Mouse (Mus musculus) stomach, embryonic 16.5 days (tissue): Measurements from ENCODE around the gene Katnb1. TPM values are rescaled to one million over a fixed set of nuclear protein-coding genes. Genes with fewer than 3 reads are reported as not detected.

ENCODE experiments used
- ATAC-seq: fragments of 200-750 bp; cut with Nextera tagmentation; 2 replicates; pipeline ENCODE4 v1.8.0; 2017; ENCODE audit warnings: moderate number of reproducible peaks, moderate TSS enrichment; ENCODE audit not compliant: insufficient read depth, low FRiP score
- H3K27ac ChIP-seq: fragments of 300-500 bp; sonication (generic); 2 replicates; pipeline ENCODE4 v1.5.1; 2014; ENCODE audit warnings: low read length
- H3K27me3 ChIP-seq: fragments of 300-500 bp; sonication (generic); 2 replicates; pipeline ENCODE4 v1.6.1; 2014; ENCODE audit warnings: low read length, control low read depth, mixed read lengths; ENCODE audit not compliant: control insufficient read depth, insufficient read depth
- H3K36me3 ChIP-seq: fragments of 300-500 bp; sonication (generic); 2 replicates; pipeline ENCODE4 v1.6.1; 2014; ENCODE audit warnings: low read length; ENCODE audit not compliant: control insufficient read depth, insufficient read depth
- H3K4me1 ChIP-seq: fragments of 300-500 bp; sonication (generic); 2 replicates; pipeline ENCODE4 v1.6.1; 2014; ENCODE audit warnings: low read length, control low read depth, mixed read lengths; ENCODE audit not compliant: control insufficient read depth, insufficient read depth
- H3K4me2 ChIP-seq: fragments of 300-500 bp; sonication (generic); 2 replicates; pipeline ENCODE4 v1.6.1; 2014; ENCODE audit warnings: low read depth, low read length, mixed read lengths
- H3K4me3 ChIP-seq: fragments of 300-500 bp; sonication (generic); replicated peaks from 2 replicates; pipeline ENCODE4 v1.5.1; 2014; ENCODE audit warnings: mild to moderate bottlenecking, low read length
- H3K9ac ChIP-seq: fragments of 300-500 bp; sonication (generic); 2 replicates; pipeline ENCODE4 v1.6.1; 2014; ENCODE audit warnings: low read length
- H3K9me3 ChIP-seq: fragments of 300-500 bp; sonication (generic); replicated peaks from 2 replicates; pipeline ENCODE4 v1.6.1; 2016; ENCODE audit warnings: low read length, control low read depth; ENCODE audit not compliant: control insufficient read depth
- WGBS: fragments of 180-500 bp; shearing (Covaris S2); extraction: QIAGEN DNeasy Blood & Tissue Kit; methylation state at CpG from one replicate; pipeline ENCODE4 v1.1.7; 2014; 5-methylcytosine and 5-hydroxymethylcytosine counted together
- polyA plus RNA-seq: library from polyadenylated mRNA; unstranded; fragments of >200 nt; fragmentation: Nextera tagmentation; extraction: Ambion mirVana; gene quantifications from 2 replicates; pipeline ENCODE4 v1.2.1, GENCODE M21; 2015

Katnb1 gene
- polyA plus RNA-seq, 1 experiment from 2014 or later, result 21.2 TPM

DNA sequence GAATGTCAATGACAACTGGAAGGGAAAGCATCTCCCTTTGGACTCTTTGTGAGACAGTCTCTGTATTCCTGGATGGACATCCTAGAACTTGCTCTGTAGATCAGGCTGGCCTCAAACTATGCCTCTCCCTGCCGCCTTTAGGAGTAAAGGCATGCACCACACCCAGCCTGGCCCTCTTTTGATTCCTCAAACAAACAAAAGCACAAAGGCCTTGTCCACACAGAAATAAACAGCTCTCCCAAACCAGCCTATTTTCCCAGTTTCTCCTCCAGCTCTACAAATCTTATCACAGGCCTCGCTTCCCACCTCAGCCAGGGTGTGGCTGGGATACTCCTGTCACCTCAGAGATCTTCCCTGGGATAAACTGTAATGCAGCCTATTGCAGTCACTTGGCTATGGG lies 53.2 kb downstream of the Katnb1 start:
- ATAC-seq, result no peak
- WGBS, result 79% methylated on average over 2 of the region's 2 CpGs
- Histone ChIP-seq H3K4me3 (no peak overlapping the region), H3K27me3 (no peaks in the 10 kb centered on the region), H3K9ac (no peak overlapping the region), H3K4me2 (no peak overlapping the region), H3K27ac (no peak overlapping the region), H3K36me3 (no peaks in the 10 kb centered on the region), H3K4me1 (peaks cover 29% of the 10 kb centered on the region), H3K9me3 (no peaks in the 10 kb centered on the region)

DNA sequence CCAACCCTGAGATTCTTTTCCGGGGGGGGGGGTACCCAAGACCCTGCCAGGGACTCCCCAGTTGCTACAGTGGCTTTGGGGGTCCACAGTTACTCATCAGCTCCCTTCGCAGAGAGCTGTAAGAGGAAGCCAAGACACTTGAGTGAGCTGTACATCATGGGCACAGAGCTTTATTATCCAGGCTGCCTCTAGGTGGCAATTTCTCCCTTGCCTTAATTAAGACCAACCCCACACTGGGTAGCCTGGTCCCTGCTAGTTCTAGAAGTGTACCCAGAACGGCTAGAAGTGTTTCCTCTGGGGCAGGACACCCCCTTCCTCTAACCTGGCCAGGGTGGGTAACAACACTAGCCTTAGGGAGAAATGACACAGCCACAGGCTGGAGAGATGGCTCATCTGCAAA lies 54.3 kb downstream of the Katnb1 start:
- Histone ChIP-seq H3K4me3 (no peak overlapping the region), H3K27me3 (no peaks in the 10 kb centered on the region), H3K4me2 (no peak overlapping the region), H3K36me3 (no peaks in the 10 kb centered on the region), H3K9me3 (no peaks in the 10 kb centered on the region), H3K27ac (no peak overlapping the region), H3K4me1 (peaks cover 35% of the 10 kb centered on the region), H3K9ac (no peak overlapping the region)
- WGBS, result 51% methylated on average over 3 of the region's 3 CpGs
- ATAC-seq, result no peak

DNA sequence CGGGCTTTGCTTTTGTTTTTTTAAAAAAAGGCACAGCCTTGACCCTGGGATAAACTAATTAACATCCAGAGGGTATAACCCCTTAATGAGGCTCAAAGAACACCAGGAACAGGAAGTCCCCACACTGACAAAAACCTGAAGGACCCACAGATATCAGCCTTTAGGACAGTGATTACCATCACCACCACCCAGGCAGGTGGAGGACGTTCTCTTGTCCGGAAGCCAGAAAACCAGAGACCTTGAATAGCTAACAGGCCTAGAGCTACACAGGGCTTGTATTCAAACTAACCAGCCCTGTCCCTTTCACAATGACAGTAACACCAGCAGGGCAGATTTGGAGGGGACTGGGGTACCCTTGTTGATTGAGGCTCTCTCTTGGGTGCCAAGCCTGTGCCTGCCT lies 55.2 kb downstream of the Katnb1 start:
- H3K4me3 ChIP-seq, result no peak overlapping the region
- peaks cover 45% of the 10 kb centered on the region for H3K4me1 ChIP-seq
- H3K9ac ChIP-seq, result no peak overlapping the region
- H3K27ac ChIP-seq, result no peak overlapping the region
- no peaks in the 10 kb centered on the region for H3K27me3 ChIP-seq
- no peaks in the 10 kb centered on the region for H3K36me3 ChIP-seq
- H3K4me2 ChIP-seq, result no peak overlapping the region
- H3K9me3 ChIP-seq, result no peaks in the 10 kb centered on the region
- no peak for ATAC-seq
- 73% methylated on average over 3 of the region's 3 CpGs for WGBS

DNA sequence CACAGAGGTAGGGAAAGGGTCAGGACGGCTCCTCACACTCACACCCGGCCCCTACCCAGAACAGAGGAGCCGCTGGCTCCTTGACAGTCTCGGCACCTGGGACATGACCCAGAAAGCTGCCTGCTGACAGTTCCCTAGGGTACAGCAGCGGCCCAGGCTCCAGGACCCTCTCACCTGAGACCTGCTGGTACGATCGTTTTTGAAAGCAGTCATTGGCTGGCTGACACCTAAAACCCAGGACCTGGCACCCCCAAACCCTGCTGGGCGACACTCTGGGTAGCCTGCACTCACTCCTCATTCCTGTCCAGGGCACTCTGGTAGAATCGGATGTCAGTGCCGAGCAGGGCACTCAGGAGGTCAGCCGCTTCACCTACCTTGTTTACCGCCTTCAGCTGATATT lies 56.2 kb downstream of the Katnb1 start:
- peak overlapping the region; percentile 47 for H3K9ac ChIP-seq
- WGBS, result 41% methylated on average over 12 of the region's 12 CpGs

DNA sequence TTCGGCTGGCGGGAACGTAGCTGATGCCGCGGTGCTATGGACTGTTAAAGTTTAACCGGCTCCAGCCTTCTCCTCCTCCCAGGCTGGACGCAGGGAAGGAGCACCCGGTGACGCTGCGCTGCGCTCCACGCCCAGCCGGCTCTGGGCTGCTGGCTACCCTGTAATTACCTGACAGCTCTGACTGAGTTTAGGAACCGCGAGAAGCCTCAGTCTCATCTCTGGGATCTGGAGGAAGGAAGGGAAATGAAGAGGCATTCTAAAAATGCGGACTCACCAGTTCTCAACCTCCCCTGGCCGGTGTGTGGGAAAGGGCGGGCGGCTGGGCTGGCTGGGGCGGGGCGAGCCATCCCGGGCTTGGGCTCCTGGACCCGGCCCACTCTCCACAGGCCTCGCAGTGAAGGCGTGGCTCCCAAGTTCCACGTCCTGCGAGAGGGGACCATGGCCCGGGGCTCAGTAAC lies 56.7 kb downstream of the Katnb1 start:
- Histone ChIP-seq H3K4me1 (peaks cover 56% of the 10 kb centered on the region), H3K27me3 (no peaks in the 10 kb centered on the region), H3K27ac (peak overlapping the region; percentile 61; the same call in 1 of the 2 replicates), H3K4me2 (peak overlapping the region; percentile 66), H3K4me3 (peak overlapping the region; percentile 39), H3K9me3 (no peaks in the 10 kb centered on the region), H3K9ac (peak overlapping the region; percentile 47), H3K36me3 (no peaks in the 10 kb centered on the region)
- 3% methylated on average over 28 of the region's 28 CpGs for WGBS
- ATAC-seq, result peak; percentile 66

More for the DNA sequence above, 56.2 kb downstream of the Katnb1 start:
- H3K4me3 ChIP-seq, result peak overlapping the region; percentile 39
- peak overlapping the region; percentile 61; the same call in 1 of the 2 replicates for H3K27ac ChIP-seq
- no peak for ATAC-seq
- H3K4me1 ChIP-seq, result peaks cover 54% of the 10 kb centered on the region
- no peaks in the 10 kb centered on the region for H3K36me3 ChIP-seq
- H3K9me3 ChIP-seq, result no peaks in the 10 kb centered on the region
- no peaks in the 10 kb centered on the region for H3K27me3 ChIP-seq
- H3K4me2 ChIP-seq, result peak overlapping the region; percentile 66

DNA sequence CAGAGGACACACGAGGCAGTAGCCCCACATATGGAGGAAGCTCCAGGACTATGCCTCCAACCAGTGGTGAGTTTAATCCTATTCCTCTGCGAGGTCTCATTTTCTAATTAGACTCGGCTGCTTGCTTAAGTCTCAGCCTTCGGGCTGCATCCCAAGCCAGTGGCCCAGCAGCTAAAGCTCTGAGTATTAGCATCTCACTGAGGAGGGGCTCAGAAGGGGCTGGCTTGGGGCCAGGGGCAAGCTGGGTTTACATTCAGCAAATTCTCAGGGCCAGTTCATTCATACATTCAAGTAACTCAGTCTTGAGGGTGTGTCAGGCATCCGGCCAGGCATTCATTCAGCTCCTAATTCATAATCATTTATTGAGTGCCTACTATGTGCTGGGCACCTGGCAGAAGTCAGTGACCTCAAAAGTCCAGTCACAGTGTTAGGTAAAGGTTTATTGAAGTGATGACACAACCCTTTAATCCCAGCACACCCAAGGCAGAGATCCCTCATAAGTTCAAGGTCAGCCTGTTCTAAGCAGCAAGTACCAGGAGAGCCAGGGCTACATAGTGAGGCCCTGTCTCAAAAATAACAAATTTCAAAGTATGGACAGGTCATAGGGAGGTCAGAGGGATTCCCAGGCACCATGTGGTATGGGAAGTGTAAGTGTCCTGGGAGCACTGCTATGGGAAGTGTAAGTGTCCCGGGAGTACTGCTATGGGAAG lies 57.5 kb downstream of the Katnb1 start:
- ATAC-seq, result no peak
- peak overlapping the region; percentile 39 for H3K4me3 ChIP-seq
- no peaks in the 10 kb centered on the region for H3K27me3 ChIP-seq
- peak overlapping the region; percentile 66 for H3K4me2 ChIP-seq
- H3K9ac ChIP-seq, result peak overlapping the region; percentile 47; the same call in 1 of the 2 replicates
- no peaks in the 10 kb centered on the region for H3K36me3 ChIP-seq
- peak overlapping the region; percentile 9; the same call in 1 of the 2 replicates for H3K27ac ChIP-seq
- 22% methylated on average over 6 of the region's 6 CpGs for WGBS
- peaks cover 64% of the 10 kb centered on the region for H3K4me1 ChIP-seq
- no peaks in the 10 kb centered on the region for H3K9me3 ChIP-seq

DNA sequence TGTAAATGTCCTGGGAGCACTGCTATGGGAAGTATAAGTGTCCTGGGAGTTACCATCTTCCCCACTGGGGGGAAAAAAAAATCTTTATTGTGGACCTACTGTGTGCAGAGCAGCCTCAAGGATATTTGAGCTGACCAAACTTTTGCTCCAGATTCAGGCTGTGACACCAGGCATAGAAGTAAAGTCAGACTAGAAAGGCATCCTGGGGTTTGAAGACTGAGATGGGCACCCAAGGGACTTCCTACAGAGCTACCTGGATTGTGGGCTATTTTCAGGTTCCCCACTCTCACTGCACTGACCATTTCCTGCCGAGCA lies 58.0 kb downstream of the Katnb1 start:
- no peak for ATAC-seq
- H3K4me1 ChIP-seq, result peaks cover 69% of the 10 kb centered on the region

DNA sequence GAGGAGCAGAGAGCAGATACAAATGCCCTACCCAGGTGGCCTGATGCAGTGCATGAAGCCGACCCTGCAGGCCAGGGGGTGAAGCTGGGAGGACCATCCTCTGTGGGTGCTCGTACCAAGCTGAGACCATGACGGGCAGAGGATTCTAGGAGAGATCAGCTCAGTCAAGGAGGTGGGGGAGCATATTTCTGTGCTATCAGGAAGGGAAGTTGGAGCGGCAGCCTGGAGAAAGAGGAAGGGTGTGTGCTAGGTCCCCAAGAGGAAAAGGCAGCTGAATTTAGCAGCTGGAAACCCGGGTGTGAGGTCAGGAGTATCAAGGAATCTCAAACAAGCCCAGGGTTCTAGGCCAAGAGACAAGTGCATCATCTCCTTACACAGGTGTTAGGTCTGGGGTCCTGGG lies 59.6 kb downstream of the Katnb1 start:
- H3K27ac ChIP-seq, result no peak overlapping the region
- no peaks in the 10 kb centered on the region for H3K27me3 ChIP-seq
- peaks cover 70% of the 10 kb centered on the region for H3K4me1 ChIP-seq
- no peaks in the 10 kb centered on the region for H3K36me3 ChIP-seq
- 53% methylated on average over 5 of the region's 5 CpGs for WGBS
- no peak overlapping the region for H3K4me3 ChIP-seq
- H3K9ac ChIP-seq, result no peak overlapping the region
- peak overlapping the region; percentile 96 for H3K4me2 ChIP-seq
- H3K9me3 ChIP-seq, result no peaks in the 10 kb centered on the region
- ATAC-seq, result no peak

More for the DNA sequence above, 58.0 kb downstream of the Katnb1 start:
- Histone ChIP-seq H3K27ac (no peak overlapping the region), H3K9me3 (no peaks in the 10 kb centered on the region), H3K4me2 (no peak overlapping the region), H3K36me3 (no peaks in the 10 kb centered on the region), H3K9ac (no peak overlapping the region), H3K27me3 (no peaks in the 10 kb centered on the region), H3K4me3 (no peak overlapping the region)
- 56% methylated on average over 1 of the region's 1 CpGs for WGBS

DNA sequence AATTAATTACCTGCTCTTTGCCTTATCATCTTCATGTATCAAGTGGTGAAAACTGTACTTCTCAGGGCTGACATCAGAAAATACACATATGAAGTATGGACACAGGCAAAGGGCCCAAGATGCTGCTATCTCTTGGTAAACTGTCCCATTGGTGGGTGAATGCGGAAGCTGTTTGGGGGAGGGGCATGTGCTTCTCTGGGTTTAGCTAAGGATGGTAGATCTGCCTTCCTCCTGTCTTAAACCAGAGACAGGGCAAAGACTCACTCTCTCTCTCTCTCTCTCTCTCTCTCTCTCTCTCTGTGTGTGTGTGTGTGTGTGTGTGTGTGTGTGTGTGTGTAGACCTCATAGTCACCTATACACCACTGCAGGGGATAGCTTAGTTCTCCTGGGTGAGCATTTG lies 60.0 kb downstream of the Katnb1 start:
- no peak for ATAC-seq
- 83% methylated on average over 1 of the region's 1 CpGs for WGBS
- peak overlapping the region; percentile 96 for H3K4me2 ChIP-seq
- no peaks in the 10 kb centered on the region for H3K36me3 ChIP-seq
- H3K9ac ChIP-seq, result no peak overlapping the region
- no peak overlapping the region; the same call in 1 of the 2 replicates for H3K4me3 ChIP-seq
- no peak overlapping the region; the same call in 1 of the 2 replicates for H3K27ac ChIP-seq
- H3K4me1 ChIP-seq, result peaks cover 70% of the 10 kb centered on the region
- H3K27me3 ChIP-seq, result no peaks in the 10 kb centered on the region
- no peaks in the 10 kb centered on the region for H3K9me3 ChIP-seq
